Mouse (Mus musculus) brain, embryonic 14.5 days (tissue): ENCODE measurements at regions not wholly inside any gene's neighbourhood (a gene's known extent, or its start where the extent isn't known, plus 50 kb on each side); places are given as distances from the start of the nearest gene placed in this dataset.

Experiments used
- CTCF ChIP-seq: fragments of 200-500 bp; IDR thresholded peaks from 2 replicates; pipeline ENCODE4 v1.5.1; 2012; ENCODE audit warnings: inconsistent platforms, mild to moderate bottlenecking, moderate library complexity, borderline replicate concordance; ENCODE audit not compliant: insufficient read depth, insufficient read length; ENCODE audit errors: extremely low read depth
- POLR2A ChIP-seq: fragments of 200-500 bp; IDR thresholded peaks from 2 replicates; pipeline ENCODE4 v1.6.1; 2012; ENCODE audit warnings: mild to moderate bottlenecking, inconsistent platforms, borderline replicate concordance; ENCODE audit not compliant: poor library complexity, insufficient read depth, insufficient read length, severe bottlenecking; ENCODE audit errors: extremely low read depth

GRCm38 (mm10) chr16:30658921-30659320, 59.4 kb downstream of the Fam43a start:
- TF ChIP-seq CTCF (no peak), POLR2A (no peak)
